Mouse (Mus musculus): ENCODE results near the gene Ust. TPM values are rescaled to one million over a fixed set of nuclear protein-coding genes. Genes with fewer than 3 reads are reported as not detected.

Gene Ust
- polyA plus RNA-seq, 1 experiment from 2014 or later: 4.6 TPM

- H3K27me3 ChIP-seq (replicated peaks): no peaks in the 10 kb centered on the region
- peak; percentile 50; the same call in 1 of the 2 replicates for ATAC-seq (ENCODE audit: insufficient read depth, low FRiP score, low read depth)
- no peaks in the 10 kb centered on the region for H3K9me3 ChIP-seq
- no peaks in the 10 kb centered on the region for H3K36me3 ChIP-seq
- peak overlapping the region; percentile 13; the same call in 1 of the 2 replicates for H3K27ac ChIP-seq
- H3K4me2 ChIP-seq: no peak overlapping the region
- no peaks in the 10 kb centered on the region for H3K4me1 ChIP-seq
- WGBS: 29% methylated on average over 6 of the region's 6 CpGs
- no peak overlapping the region for H3K9ac ChIP-seq
- H3K4me3 ChIP-seq (replicated peaks): no peak overlapping the region
Measured at GRCm38 (mm10) chr10:8419496-8420009, 99.1 kb downstream of the Ust start.

- Histone ChIP-seq H3K27ac (no peak overlapping the region), H3K9me3 (no peaks in the 10 kb centered on the region), H3K27me3 (replicated peaks) (no peaks in the 10 kb centered on the region), H3K4me3 (replicated peaks) (no peak overlapping the region), H3K9ac (no peak overlapping the region), H3K36me3 (no peaks in the 10 kb centered on the region), H3K4me2 (no peak overlapping the region), H3K4me1 (no peaks in the 10 kb centered on the region)
- 82% methylated on average over 5 of the region's 5 CpGs for WGBS
- ATAC-seq (ENCODE audit: insufficient read depth, low FRiP score, low read depth): no peak
Measured at GRCm38 (mm10) chr10:8415474-8415873, 103.2 kb downstream of the Ust start.

- no peaks in the 10 kb centered on the region for H3K36me3 ChIP-seq
- no peak overlapping the region for H3K9ac ChIP-seq
- H3K4me1 ChIP-seq: no peaks in the 10 kb centered on the region
- H3K9me3 ChIP-seq: no peaks in the 10 kb centered on the region
- no peak overlapping the region for H3K27ac ChIP-seq
- H3K4me3 ChIP-seq (replicated peaks): no peak overlapping the region
- WGBS: 76% methylated on average over 7 of the region's 7 CpGs
- no peak overlapping the region for H3K4me2 ChIP-seq
- no peak for ATAC-seq (ENCODE audit: insufficient read depth, low FRiP score, low read depth)
- no peaks in the 10 kb centered on the region for H3K27me3 ChIP-seq (replicated peaks)
Measured at GRCm38 (mm10) chr10:8415036-8415435, 103.6 kb downstream of the Ust start.

GRCm38 (mm10) chr10:8405141-8405540 is 113.5 kb downstream of the Ust start:
- Histone ChIP-seq H3K27ac (no peak overlapping the region), H3K27me3 (replicated peaks) (no peaks in the 10 kb centered on the region), H3K4me3 (replicated peaks) (no peak overlapping the region), H3K36me3 (no peaks in the 10 kb centered on the region), H3K4me1 (no peaks in the 10 kb centered on the region), H3K9ac (no peak overlapping the region), H3K4me2 (no peak overlapping the region), H3K9me3 (no peaks in the 10 kb centered on the region)
- ATAC-seq (ENCODE audit: insufficient read depth, low FRiP score, low read depth): no peak
- 82% methylated on average over 4 of the region's 4 CpGs for WGBS

GRCm38 (mm10) chr10:8392226-8392625 is 126.4 kb downstream of the Ust start:
- H3K27me3 ChIP-seq (replicated peaks): no peaks in the 10 kb centered on the region
- no peaks in the 10 kb centered on the region for H3K36me3 ChIP-seq
- no peak for ATAC-seq (ENCODE audit: insufficient read depth, low FRiP score, low read depth)
- no peak overlapping the region for H3K4me2 ChIP-seq
- H3K4me1 ChIP-seq: no peaks in the 10 kb centered on the region
- no peak overlapping the region for H3K9ac ChIP-seq
- no peak overlapping the region for H3K4me3 ChIP-seq (replicated peaks)
- H3K9me3 ChIP-seq: no peaks in the 10 kb centered on the region
- WGBS: 50% methylated on average over 2 of the region's 2 CpGs
- H3K27ac ChIP-seq: no peak overlapping the region

GRCm38 (mm10) chr10:8391264-8391748 is 127.3 kb downstream of the Ust start:
- Histone ChIP-seq H3K4me1 (no peaks in the 10 kb centered on the region), H3K9ac (no peak overlapping the region), H3K27ac (no peak overlapping the region), H3K4me3 (replicated peaks) (no peak overlapping the region), H3K36me3 (no peaks in the 10 kb centered on the region), H3K9me3 (no peaks in the 10 kb centered on the region), H3K27me3 (replicated peaks) (no peaks in the 10 kb centered on the region), H3K4me2 (no peak overlapping the region)
- no peak for ATAC-seq (ENCODE audit: insufficient read depth, low FRiP score, low read depth)
- 70% methylated on average over 4 of the region's 4 CpGs for WGBS

GRCm38 (mm10) chr10:8388239-8388638 is 130.4 kb downstream of the Ust start:
- H3K36me3 ChIP-seq: no peaks in the 10 kb centered on the region
- no peaks in the 10 kb centered on the region for H3K27me3 ChIP-seq (replicated peaks)
- no peak overlapping the region for H3K4me3 ChIP-seq (replicated peaks)
- H3K9me3 ChIP-seq: no peaks in the 10 kb centered on the region
- 60% methylated on average over 7 of the region's 7 CpGs for WGBS
- no peaks in the 10 kb centered on the region for H3K4me1 ChIP-seq
- no peak overlapping the region for H3K9ac ChIP-seq
- H3K4me2 ChIP-seq: no peak overlapping the region
- ATAC-seq (ENCODE audit: insufficient read depth, low FRiP score, low read depth): no peak
- no peak overlapping the region for H3K27ac ChIP-seq

GRCm38 (mm10) chr10:8369894-8370500 is 148.6 kb downstream of the Ust start:
- H3K36me3 ChIP-seq: no peaks in the 10 kb centered on the region
- H3K27ac ChIP-seq: no peak overlapping the region
- no peak for ATAC-seq (ENCODE audit: insufficient read depth, low FRiP score, low read depth)
- no peak overlapping the region for H3K9ac ChIP-seq
- H3K9me3 ChIP-seq: no peaks in the 10 kb centered on the region
- H3K27me3 ChIP-seq (replicated peaks): no peaks in the 10 kb centered on the region
- H3K4me1 ChIP-seq: no peaks in the 10 kb centered on the region
- no peak overlapping the region for H3K4me2 ChIP-seq
- 70% methylated on average over 10 of the region's 10 CpGs for WGBS
- no peak overlapping the region for H3K4me3 ChIP-seq (replicated peaks)

GRCm38 (mm10) chr10:8365816-8366215 is 152.8 kb downstream of the Ust start:
- Histone ChIP-seq H3K36me3 (no peaks in the 10 kb centered on the region), H3K4me3 (replicated peaks) (no peak overlapping the region), H3K4me2 (no peak overlapping the region), H3K9me3 (no peaks in the 10 kb centered on the region), H3K4me1 (no peaks in the 10 kb centered on the region), H3K9ac (no peak overlapping the region), H3K27ac (no peak overlapping the region), H3K27me3 (replicated peaks) (no peaks in the 10 kb centered on the region)
- 22% methylated on average over 1 of the region's 1 CpGs for WGBS
- no peak for ATAC-seq (ENCODE audit: insufficient read depth, low FRiP score, low read depth)

GRCm38 (mm10) chr10:8364182-8364581 is 154.4 kb downstream of the Ust start:
- Histone ChIP-seq H3K4me1 (no peaks in the 10 kb centered on the region), H3K9me3 (no peaks in the 10 kb centered on the region), H3K9ac (no peak overlapping the region), H3K27me3 (replicated peaks) (no peaks in the 10 kb centered on the region), H3K4me2 (no peak overlapping the region), H3K36me3 (no peaks in the 10 kb centered on the region), H3K27ac (no peak overlapping the region), H3K4me3 (replicated peaks) (no peak overlapping the region)
- no peak for ATAC-seq (ENCODE audit: insufficient read depth, low FRiP score, low read depth)
- WGBS: 52% methylated on average over 3 of the region's 3 CpGs

- no peak overlapping the region for H3K4me2 ChIP-seq
- H3K9me3 ChIP-seq: no peaks in the 10 kb centered on the region
- H3K36me3 ChIP-seq: no peaks in the 10 kb centered on the region
- 26% methylated on average over 8 of the region's 8 CpGs for WGBS
- no peak for ATAC-seq (ENCODE audit: insufficient read depth, low FRiP score, low read depth)
- H3K4me3 ChIP-seq (replicated peaks): no peak overlapping the region
- H3K9ac ChIP-seq: no peak overlapping the region
- no peaks in the 10 kb centered on the region for H3K4me1 ChIP-seq
- H3K27me3 ChIP-seq (replicated peaks): no peaks in the 10 kb centered on the region
- H3K27ac ChIP-seq: no peak overlapping the region
Measured at GRCm38 (mm10) chr10:8363281-8363680, 155.3 kb downstream of the Ust start.

- 76% methylated on average over 15 of the region's 15 CpGs for WGBS
- no peak for ATAC-seq (ENCODE audit: insufficient read depth, low FRiP score, low read depth)
- H3K27me3 ChIP-seq (replicated peaks): no peaks in the 10 kb centered on the region
- no peak overlapping the region for H3K4me2 ChIP-seq
- no peak overlapping the region for H3K27ac ChIP-seq
- no peaks in the 10 kb centered on the region for H3K4me1 ChIP-seq
- H3K36me3 ChIP-seq: no peaks in the 10 kb centered on the region
- H3K9me3 ChIP-seq: no peaks in the 10 kb centered on the region
- no peak overlapping the region for H3K4me3 ChIP-seq (replicated peaks)
- H3K9ac ChIP-seq: no peak overlapping the region
Measured at GRCm38 (mm10) chr10:8358286-8359045, 160.2 kb downstream of the Ust start.

Data from stomach, embryonic 15.5 days (tissue).